8 mouse cellular contexts compared by ENCODE assay signal in the genomic region with DNA sequence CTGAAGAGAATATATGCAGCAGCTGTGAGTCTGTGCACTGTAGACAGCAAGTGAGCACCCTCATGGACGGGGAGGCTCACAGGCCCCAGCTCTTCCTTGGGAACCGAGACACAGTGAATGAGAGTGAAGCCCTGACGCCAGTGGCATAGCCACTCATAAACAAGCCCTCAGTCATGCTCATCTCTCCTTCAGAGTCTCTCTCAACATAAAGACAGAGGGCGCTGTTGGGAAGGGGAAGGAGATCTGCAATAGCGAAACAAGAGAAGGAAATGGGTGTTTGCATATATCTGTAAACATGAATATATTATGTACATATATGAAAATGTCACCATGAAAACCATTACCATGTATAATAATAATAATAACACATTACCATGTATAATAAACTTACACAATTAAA. TPM values are rescaled to one million over a fixed set of nuclear protein-coding genes. Genes with fewer than 3 reads are reported as not detected.
DNase-seq lines count a peak whose midpoint lies in the region; ATAC-seq and TF ChIP-seq lines count a peak whose summit lies in the region.

No protein-coding gene starts in this region.

- TF ChIP-seq CTCF in midbrain, postnatal 0 days (IDR thresholded peaks at IDR 0.05): peak; percentile 69

- no peak overlapping the region for H3K4me3 ChIP-seq in midbrain, postnatal 0 days (ENCODE audit: low read depth, low read length)
- H3K4me3 ChIP-seq in midbrain, embryonic 16.5 days (ENCODE audit: low read depth, low read length): no peak overlapping the region
- no peak overlapping the region for H3K4me3 ChIP-seq in forebrain, embryonic 11.5 days (ENCODE audit: low read depth, low read length)

- H3K27ac ChIP-seq in midbrain, postnatal 0 days (ENCODE audit: low read depth, low read length): no peak overlapping the region
- H3K27ac ChIP-seq in midbrain, embryonic 16.5 days (ENCODE audit: low read length): no peak overlapping the region
- H3K27ac ChIP-seq in forebrain, embryonic 11.5 days (ENCODE audit: low read depth, low read length): no peak overlapping the region

- H3K4me1 ChIP-seq in midbrain, postnatal 0 days (ENCODE audit: insufficient read depth, low read length): no peaks in the 10 kb centered on the region
- H3K4me1 ChIP-seq in midbrain, embryonic 16.5 days (ENCODE audit: control insufficient read depth, insufficient read depth, low read length): no peaks in the 10 kb centered on the region
- no peaks in the 10 kb centered on the region for H3K4me1 ChIP-seq in forebrain, embryonic 11.5 days (replicated peaks; ENCODE audit: control insufficient read depth, insufficient read depth, low read length)

- ATAC-seq in midbrain, postnatal 0 days (ENCODE audit: low FRiP score): no peak
- ATAC-seq in midbrain, embryonic 16.5 days: no peak
- no peak for ATAC-seq in forebrain, embryonic 11.5 days (replicated peaks; ENCODE audit: low FRiP score)

- H3K4me2 ChIP-seq in midbrain, postnatal 0 days (ENCODE audit: low read depth, low read length, poor library complexity, severe bottlenecking): no peak overlapping the region
- H3K4me2 ChIP-seq in midbrain, embryonic 16.5 days (ENCODE audit: low read length): no peak overlapping the region
- H3K4me2 ChIP-seq in forebrain, embryonic 11.5 days (ENCODE audit: low read depth, low read length, severe bottlenecking): no peak overlapping the region

- no peaks in the 10 kb centered on the region for H3K27me3 ChIP-seq in midbrain, postnatal 0 days (ENCODE audit: insufficient read depth, low read length)
- no peaks in the 10 kb centered on the region for H3K27me3 ChIP-seq in midbrain, embryonic 16.5 days (ENCODE audit: control insufficient read depth, insufficient read depth, low read depth, low read length)
- H3K27me3 ChIP-seq in forebrain, embryonic 11.5 days (ENCODE audit: control insufficient read depth, insufficient read depth, low read length): no peaks in the 10 kb centered on the region

- 72% methylated on average over 5 of the region's 5 CpGs for WGBS in midbrain, postnatal 0 days
- 77% methylated on average over 5 of the region's 5 CpGs for WGBS in midbrain, embryonic 16.5 days
- WGBS in forebrain, embryonic 11.5 days: 83% methylated on average over 5 of the region's 5 CpGs

- peak; percentile 16 for DNase-seq in adrenal gland, adult 2 months
- no peak for DNase-seq in adrenal gland, adult 8-10 months
- no peak for DNase-seq in midbrain, postnatal 0 days (ENCODE audit: low spot score)
- DNase-seq in liver: peak; percentile 32
- DNase-seq in thymus, postnatal 10 days (ENCODE audit: low spot score in 2 of 2): peak; percentile 19 to 78
- no peak for DNase-seq in gastrocnemius, postnatal 25 days
- DNase-seq in forebrain, embryonic 11.5 days (ENCODE audit: low spot score): no peak

- no peak overlapping the region for H3K9ac ChIP-seq in midbrain, postnatal 0 days (replicated peaks; ENCODE audit: low read length, poor library complexity, severe bottlenecking)
- no peak overlapping the region for H3K9ac ChIP-seq in midbrain, embryonic 16.5 days (ENCODE audit: low read depth, low read length)
- no peak overlapping the region for H3K9ac ChIP-seq in forebrain, embryonic 11.5 days (ENCODE audit: low read length)

- H3K36me3 ChIP-seq in midbrain, postnatal 0 days (ENCODE audit: insufficient read depth, low read length): peaks cover 25% of the 10 kb centered on the region; the same call in 1 of the 2 replicates
- H3K36me3 ChIP-seq in midbrain, embryonic 16.5 days (ENCODE audit: control insufficient read depth, insufficient read depth, low read length): peaks cover 23% of the 10 kb centered on the region
- peaks cover 10% of the 10 kb centered on the region; the same call in 1 of the 2 replicates for H3K36me3 ChIP-seq in forebrain, embryonic 11.5 days (ENCODE audit: control insufficient read depth, insufficient read depth, low read length)

- no peaks in the 10 kb centered on the region for H3K9me3 ChIP-seq in midbrain, postnatal 0 days (ENCODE audit: low read length)
- H3K9me3 ChIP-seq in midbrain, embryonic 16.5 days (replicated peaks; ENCODE audit: control insufficient read depth, low read length, poor library complexity, severe bottlenecking): no peaks in the 10 kb centered on the region
- no peaks in the 10 kb centered on the region for H3K9me3 ChIP-seq in forebrain, embryonic 11.5 days (ENCODE audit: control insufficient read depth, low read length)

RNA-seq across cellular contexts. Expression of a gene that starts 10.6 kb away (rescaled TPM):
- 10 to 100 TPM; 63.5 to 98.8 TPM for total RNA-seq in adrenal gland, adult 2 months (2021)
- 24.4 and 32.8 TPM in 2 replicates for polyA plus RNA-seq in adrenal gland, adult 2 months (2012; rRNA removed)
- total RNA-seq in adrenal gland, adult 8-10 months (2022): 100 to 1,000 TPM in 2 of 4 experiments, 10 to 100 TPM in 2; 39.2 to 132 (median 96.1) TPM
- 11.4 and 36.9 TPM in 2 replicates for total RNA-seq in midbrain, postnatal 0 days (2014; rRNA removed)
- polyA plus RNA-seq in midbrain, postnatal 0 days (2015; fragmentation: Nextera tagmentation; extraction: Ambion mirVana): 22.4 and 26.8 TPM in 2 replicates
- polyA plus RNA-seq in midbrain, embryonic 16.5 days (2015; fragmentation: Nextera tagmentation; extraction: Ambion mirVana): 24.3 and 29.9 TPM in 2 replicates
- 10 to 100 TPM; 32.1 to 35.6 TPM for total RNA-seq in gastrocnemius, postnatal 25 days (2021)
- 24.1 and 25.9 TPM in 2 replicates for polyA plus RNA-seq in forebrain, embryonic 11.5 days (2014; fragmentation: Nextera tagmentation; extraction: Ambion mirVana)

RNA-seq across cellular contexts. Expression of a gene that starts 17.4 kb away (rescaled TPM):
- total RNA-seq in adrenal gland, adult 2 months (2021): under 1 TPM; 0.28 to 0.72 TPM
- 0.06 and 0.39 TPM in 2 replicates for polyA plus RNA-seq in adrenal gland, adult 2 months (2012; rRNA removed)
- under 1 TPM in 3 of 4 experiments, not detected in 1; 0.26 to 0.87 (median 0.78) TPM for total RNA-seq in adrenal gland, adult 8-10 months (2022)
- total RNA-seq in midbrain, postnatal 0 days (2014; rRNA removed): 2.4 and 4.2 TPM in 2 replicates
- polyA plus RNA-seq in midbrain, postnatal 0 days (2015; fragmentation: Nextera tagmentation; extraction: Ambion mirVana): 3.9 and 4.2 TPM in 2 replicates
- polyA plus RNA-seq in midbrain, embryonic 16.5 days (2015; fragmentation: Nextera tagmentation; extraction: Ambion mirVana): 4.7 and 5.0 TPM in 2 replicates
- under 1 TPM in 1 of 2 experiments, not detected in 1; 0.16 TPM for total RNA-seq in gastrocnemius, postnatal 25 days (2021)
- 55.9 and 63.3 TPM in 2 replicates for polyA plus RNA-seq in forebrain, embryonic 11.5 days (2014; fragmentation: Nextera tagmentation; extraction: Ambion mirVana)

RNA-seq across cellular contexts. Expression of a gene that starts 17.5 kb away (rescaled TPM):
- 100 to 1,000 TPM; 118 to 127 TPM for total RNA-seq in adrenal gland, adult 2 months (2021)
- polyA plus RNA-seq in adrenal gland, adult 2 months (2012; rRNA removed): 58.8 and 68.4 TPM in 2 replicates
- 10 to 100 TPM; 91.3 to 100.0 (median 99.2) TPM for total RNA-seq in adrenal gland, adult 8-10 months (2022)
- 45.4 and 48.3 TPM in 2 replicates for total RNA-seq in midbrain, postnatal 0 days (2014; rRNA removed)
- 205 and 218 TPM in 2 replicates for polyA plus RNA-seq in midbrain, postnatal 0 days (2015; fragmentation: Nextera tagmentation; extraction: Ambion mirVana)
- 123 and 139 TPM in 2 replicates for polyA plus RNA-seq in midbrain, embryonic 16.5 days (2015; fragmentation: Nextera tagmentation; extraction: Ambion mirVana)
- total RNA-seq in gastrocnemius, postnatal 25 days (2021): 10 to 100 TPM; 62.0 to 66.1 TPM
- polyA plus RNA-seq in forebrain, embryonic 11.5 days (2014; fragmentation: Nextera tagmentation; extraction: Ambion mirVana): 124 and 131 TPM in 2 replicates

RNA-seq across cellular contexts. Expression of a gene that starts 50.4 kb away (rescaled TPM):
- total RNA-seq in adrenal gland, adult 2 months (2021): 10 to 100 TPM; 43.0 to 44.4 TPM
- 92.0 and 94.2 TPM in 2 replicates for polyA plus RNA-seq in adrenal gland, adult 2 months (2012; rRNA removed)
- total RNA-seq in adrenal gland, adult 8-10 months (2022): 10 to 100 TPM; 37.7 to 49.3 (median 44.2) TPM
- total RNA-seq in midbrain, postnatal 0 days (2014; rRNA removed): 7.7 and 8.4 TPM in 2 replicates
- 3.1 and 3.8 TPM in 2 replicates for polyA plus RNA-seq in midbrain, postnatal 0 days (2015; fragmentation: Nextera tagmentation; extraction: Ambion mirVana)
- 5.2 and 5.5 TPM in 2 replicates for polyA plus RNA-seq in midbrain, embryonic 16.5 days (2015; fragmentation: Nextera tagmentation; extraction: Ambion mirVana)
- total RNA-seq in gastrocnemius, postnatal 25 days (2021): 10 to 100 TPM; 13.6 to 19.8 TPM
- polyA plus RNA-seq in forebrain, embryonic 11.5 days (2014; fragmentation: Nextera tagmentation; extraction: Ambion mirVana): 14.0 and 16.6 TPM in 2 replicates

Comparison
In these comparisons a context has a peak if more than half of its experiments do, and no peak if none do; other contexts are left out.
1. DNase-seq: peak in adrenal gland, adult 2 months (single experiment), liver (single experiment) and thymus, postnatal 10 days (2 of 2); none in adrenal gland, adult 8-10 months (single experiment), midbrain, postnatal 0 days (single experiment), gastrocnemius, postnatal 25 days (single experiment) and forebrain, embryonic 11.5 days (single experiment).